Mouse (Mus musculus) limb, embryonic 15.5 days (tissue): Measurements from ENCODE around the gene Dock2. TPM values are rescaled to one million over a fixed set of nuclear protein-coding genes. Genes with fewer than 3 reads are reported as not detected.

Source experiments
- ATAC-seq: fragments of 200-750 bp; cut with Nextera tagmentation; 2 replicates; pipeline ENCODE4 v1.8.0; 2017; ENCODE audit warnings: low read depth, moderate TSS enrichment; ENCODE audit not compliant: insufficient number of reproducible peaks, low FRiP score, low TSS enrichment
- H3K27ac ChIP-seq: fragments of 300-500 bp; sonication (generic); 2 replicates; pipeline ENCODE4 v1.5.1; 2015; ENCODE audit warnings: moderate library complexity, mild to moderate bottlenecking, inconsistent platforms
- H3K27me3 ChIP-seq: fragments of 300-500 bp; sonication (generic); 2 replicates; pipeline ENCODE4 v1.6.1; 2015; ENCODE audit warnings: inconsistent platforms
- H3K36me3 ChIP-seq: fragments of 300-500 bp; sonication (generic); 2 replicates; pipeline ENCODE4 v1.6.1; 2015; ENCODE audit warnings: inconsistent platforms
- H3K4me1 ChIP-seq: fragments of 300-500 bp; sonication (generic); 2 replicates; pipeline ENCODE4 v1.6.1; 2015; ENCODE audit warnings: inconsistent platforms
- H3K4me2 ChIP-seq: fragments of 300-500 bp; sonication (generic); 2 replicates; pipeline ENCODE4 v1.6.1; 2015; ENCODE audit warnings: mild to moderate bottlenecking, inconsistent platforms
- H3K4me3 ChIP-seq: fragments of 300-500 bp; sonication (generic); 2 replicates; pipeline ENCODE4 v1.5.1; 2015; ENCODE audit warnings: mild to moderate bottlenecking, inconsistent platforms
- H3K9ac ChIP-seq: fragments of 300-500 bp; sonication (generic); 2 replicates; pipeline ENCODE4 v1.6.1; 2015; ENCODE audit warnings: inconsistent platforms
- H3K9me3 ChIP-seq: fragments of 300-500 bp; sonication (generic); 2 replicates; pipeline ENCODE4 v1.6.1; 2016; ENCODE audit warnings: inconsistent platforms
- WGBS: fragments of 180-500 bp; shearing (Covaris S2); methylation state at CpG from one replicate; pipeline ENCODE4 v1.1.7; 2015; 5-methylcytosine and 5-hydroxymethylcytosine counted together
- polyA plus RNA-seq: library from polyadenylated mRNA; unstranded; fragments of >200 nt; fragmentation: Nextera tagmentation; extraction: Ambion mirVana; gene quantifications from 2 replicates; pipeline ENCODE4 v1.2.1, GENCODE M21; 2015

The Dock2 gene
- polyA plus RNA-seq, 1 experiment from 2014 or later, result 2.6 TPM

DNA sequence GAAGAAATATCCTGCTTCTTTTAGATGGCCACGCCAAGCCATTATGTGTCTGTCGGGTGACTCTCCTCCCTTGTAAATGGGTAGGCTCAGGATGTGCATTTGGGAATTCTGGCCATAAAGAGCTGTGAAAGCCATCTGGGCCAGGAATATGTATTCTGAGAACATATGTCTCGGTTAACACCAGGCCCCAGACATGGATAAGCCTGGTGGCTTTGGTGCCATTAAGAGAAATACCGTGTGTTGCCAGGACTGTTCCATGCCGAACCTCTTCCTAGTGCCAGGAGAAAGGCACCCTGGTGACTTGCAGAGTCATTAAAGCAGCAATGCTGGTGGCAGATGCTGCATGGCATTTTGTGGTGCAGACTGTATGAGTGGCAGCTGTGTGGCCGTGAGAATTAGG, 406.0 kb downstream of the Dock2 start:
- no peaks in the 10 kb centered on the region for H3K4me1 ChIP-seq
- H3K4me3 ChIP-seq, result no peak overlapping the region
- H3K9ac ChIP-seq, result no peak overlapping the region
- no peaks in the 10 kb centered on the region for H3K9me3 ChIP-seq
- WGBS, result 38% methylated on average over 6 of the region's 6 CpGs
- no peaks in the 10 kb centered on the region for H3K36me3 ChIP-seq
- no peak overlapping the region for H3K27ac ChIP-seq
- 0 out of 2 replicates have a peak, but pooled peaks cover 2% of the 10 kb centered on the region for H3K27me3 ChIP-seq
- no peak overlapping the region for H3K4me2 ChIP-seq
- no peak for ATAC-seq

GRCm38 (mm10) chr11:34375557-34375956, 408.1 kb downstream of the Dock2 start:
- H3K27ac ChIP-seq, result no peak overlapping the region
- no peak overlapping the region for H3K9ac ChIP-seq
- H3K36me3 ChIP-seq, result no peaks in the 10 kb centered on the region
- H3K27me3 ChIP-seq, result 0 out of 2 replicates have a peak, but pooled peaks cover 2% of the 10 kb centered on the region
- H3K4me1 ChIP-seq, result no peaks in the 10 kb centered on the region
- H3K4me3 ChIP-seq, result no peak overlapping the region
- no peaks in the 10 kb centered on the region for H3K9me3 ChIP-seq
- ATAC-seq, result no peak
- WGBS, result 72% methylated on average over 1 of the region's 1 CpGs
- H3K4me2 ChIP-seq, result no peak overlapping the region

- Histone ChIP-seq H3K9me3 (no peaks in the 10 kb centered on the region), H3K36me3 (no peaks in the 10 kb centered on the region), H3K4me1 (no peaks in the 10 kb centered on the region), H3K4me3 (no peak overlapping the region), H3K27me3 (no peaks in the 10 kb centered on the region), H3K27ac (no peak overlapping the region), H3K9ac (no peak overlapping the region), H3K4me2 (no peak overlapping the region)
- 83% methylated on average over 4 of the region's 4 CpGs for WGBS
- ATAC-seq, result no peak
These were observed 411.5 kb downstream of the Dock2 start for GRCm38 (mm10) chr11:34372224-34372623.

GRCm38 (mm10) chr11:34356109-34356508, 427.6 kb downstream of the Dock2 start:
- H3K4me2 ChIP-seq, result no peak overlapping the region
- no peak overlapping the region for H3K27ac ChIP-seq
- 51% methylated on average over 2 of the region's 2 CpGs for WGBS
- no peak for ATAC-seq
- H3K4me1 ChIP-seq, result no peaks in the 10 kb centered on the region
- H3K9ac ChIP-seq, result no peak overlapping the region
- no peaks in the 10 kb centered on the region for H3K9me3 ChIP-seq
- H3K4me3 ChIP-seq, result no peak overlapping the region
- no peaks in the 10 kb centered on the region for H3K27me3 ChIP-seq
- H3K36me3 ChIP-seq, result no peaks in the 10 kb centered on the region

DNA sequence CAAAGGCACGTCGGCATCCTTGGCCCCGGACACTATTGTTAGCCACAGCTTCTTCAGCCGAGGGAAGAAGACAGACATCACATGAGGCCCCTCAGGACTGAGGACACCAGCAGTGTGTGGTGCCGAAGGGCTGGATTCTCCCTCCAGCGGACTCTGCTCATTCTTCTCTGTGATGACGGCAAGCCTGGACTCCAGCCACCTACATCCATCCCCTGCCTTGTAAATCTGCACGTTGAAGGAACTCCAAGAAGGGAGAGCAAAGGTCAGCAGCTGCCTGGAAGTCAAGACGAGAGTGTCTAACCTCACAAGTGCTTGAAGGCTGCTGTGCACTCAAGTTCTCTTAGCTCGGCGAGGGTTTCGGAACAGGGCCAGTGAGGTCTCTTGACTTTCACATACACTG, 428.3 kb downstream of the Dock2 start:
- H3K27me3 ChIP-seq, result no peaks in the 10 kb centered on the region
- no peak overlapping the region for H3K4me3 ChIP-seq
- no peak overlapping the region for H3K27ac ChIP-seq
- H3K36me3 ChIP-seq, result no peaks in the 10 kb centered on the region
- H3K9ac ChIP-seq, result no peak overlapping the region
- H3K4me1 ChIP-seq, result no peaks in the 10 kb centered on the region
- H3K4me2 ChIP-seq, result no peak overlapping the region
- WGBS, result 56% methylated on average over 12 of the region's 12 CpGs
- no peaks in the 10 kb centered on the region for H3K9me3 ChIP-seq
- no peak for ATAC-seq

DNA sequence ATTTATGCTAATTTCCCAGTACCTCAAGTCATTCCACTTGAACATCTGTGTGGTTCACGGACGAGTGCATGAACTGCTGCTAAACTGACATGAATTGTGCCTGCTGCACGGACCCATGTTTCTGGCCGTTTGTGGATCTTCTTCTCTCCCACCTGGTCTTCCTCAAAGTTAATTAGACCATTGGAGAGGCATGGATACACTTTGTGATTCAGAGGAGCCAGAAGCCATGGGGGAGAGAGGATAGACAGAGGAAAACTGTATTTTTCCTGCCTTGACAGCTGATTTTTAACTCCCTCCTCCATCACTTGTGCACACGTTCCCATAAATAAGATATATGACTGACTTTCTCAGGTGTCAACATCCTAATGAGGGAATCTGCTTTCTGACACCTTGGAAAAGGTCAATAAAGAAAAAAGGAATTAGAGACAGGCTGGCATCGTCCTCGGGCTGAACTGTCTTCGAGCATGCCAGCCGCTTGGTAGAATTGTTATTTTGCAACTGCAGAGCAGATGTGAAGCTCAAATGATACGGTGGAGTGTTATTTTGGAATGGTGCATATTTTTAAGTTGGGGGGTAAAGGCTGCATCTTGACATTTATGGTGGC, 434.1 kb downstream of the Dock2 start:
- 61% methylated on average over 10 of the region's 10 CpGs for WGBS
- no peak overlapping the region for H3K9ac ChIP-seq
- H3K27me3 ChIP-seq, result no peaks in the 10 kb centered on the region
- H3K9me3 ChIP-seq, result no peaks in the 10 kb centered on the region
- peaks cover 19% of the 10 kb centered on the region for H3K4me1 ChIP-seq
- no peak overlapping the region for H3K4me2 ChIP-seq
- no peak overlapping the region for H3K27ac ChIP-seq
- no peak overlapping the region for H3K4me3 ChIP-seq
- H3K36me3 ChIP-seq, result no peaks in the 10 kb centered on the region
- no peak for ATAC-seq

DNA sequence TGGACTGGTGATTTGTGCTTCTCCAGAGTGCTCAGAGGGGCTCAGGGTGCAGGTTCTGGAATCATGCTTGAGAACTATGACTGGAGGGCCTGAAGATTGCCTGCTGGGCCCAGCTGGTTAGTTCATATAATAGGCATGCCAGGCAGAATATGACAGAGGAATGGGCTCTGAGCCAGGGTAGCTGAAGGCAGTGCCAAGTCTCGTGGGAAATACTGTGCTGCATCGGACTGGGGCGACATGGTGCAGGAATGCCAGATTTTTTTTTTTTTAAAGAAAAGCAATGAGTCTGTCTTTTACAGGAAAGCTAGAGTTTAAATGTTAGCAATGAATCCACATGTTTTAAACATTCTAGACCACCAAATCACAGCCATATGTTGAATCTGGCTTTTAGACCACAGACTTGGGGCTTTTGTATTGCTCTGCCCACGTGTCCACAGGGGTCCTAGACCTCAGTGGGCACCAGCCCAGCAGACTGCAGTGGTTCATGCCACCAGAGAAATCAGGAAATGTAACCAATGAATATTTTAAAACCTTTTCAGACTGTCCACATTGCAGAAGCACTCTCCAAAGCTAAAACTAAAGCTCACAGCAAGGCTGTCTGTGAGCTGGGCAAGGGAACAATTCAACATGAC, 435.3 kb downstream of the Dock2 start:
- 13% methylated on average over 4 of the region's 4 CpGs for whole genome bisulfite sequencing
- no peak overlapping the region for H3K4me3 ChIP-seq
- H3K4me2 ChIP-seq, result no peak overlapping the region
- no peak overlapping the region for H3K9ac ChIP-seq
- no peaks in the 10 kb centered on the region for H3K9me3 ChIP-seq
- ATAC-seq, result no peak
- H3K27ac ChIP-seq, result peak overlapping the region; percentile 68
- peaks cover 27% of the 10 kb centered on the region for H3K4me1 ChIP-seq
- no peaks in the 10 kb centered on the region for H3K36me3 ChIP-seq
- no peaks in the 10 kb centered on the region for H3K27me3 ChIP-seq

GRCm38 (mm10) chr11:34344310-34344709, 439.4 kb downstream of the Dock2 start:
- no peak for ATAC-seq
- Histone ChIP-seq H3K27me3 (no peaks in the 10 kb centered on the region), H3K27ac (no peak overlapping the region), H3K4me2 (no peak overlapping the region), H3K36me3 (no peaks in the 10 kb centered on the region), H3K9ac (no peak overlapping the region), H3K4me1 (peaks cover 25% of the 10 kb centered on the region), H3K4me3 (no peak overlapping the region), H3K9me3 (no peaks in the 10 kb centered on the region)
- WGBS, result 52% methylated on average over 5 of the region's 5 CpGs

DNA sequence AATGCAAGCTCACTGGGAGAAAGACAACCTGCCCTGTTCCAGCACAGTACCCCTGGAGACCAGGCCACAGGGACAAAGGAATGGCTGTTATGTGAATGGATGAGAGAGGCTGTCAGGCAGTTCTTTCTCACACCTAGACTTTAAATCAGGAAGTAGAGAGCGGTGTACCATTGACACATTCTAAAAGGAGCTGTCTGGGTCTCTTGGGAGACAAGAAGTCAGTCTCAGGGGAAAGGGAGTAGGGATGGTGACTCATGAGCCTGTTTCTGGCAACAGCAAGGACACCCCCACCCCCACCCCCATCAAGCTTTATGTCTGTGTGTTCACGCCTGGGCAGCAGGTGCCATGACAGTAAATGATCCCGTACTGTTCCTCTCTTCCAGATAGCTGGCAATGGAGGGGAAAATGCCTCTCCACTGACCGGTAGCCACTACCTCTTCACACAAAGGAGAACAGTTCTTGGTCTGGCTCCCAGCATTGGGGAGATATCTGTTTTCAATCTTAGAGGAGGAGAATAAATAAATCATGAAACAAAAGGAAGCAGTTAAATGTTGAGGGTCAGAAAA, 439.9 kb downstream of the Dock2 start:
- Histone ChIP-seq H3K4me3 (no peak overlapping the region), H3K9ac (no peak overlapping the region), H3K36me3 (no peaks in the 10 kb centered on the region), H3K4me2 (no peak overlapping the region), H3K27ac (no peak overlapping the region), H3K9me3 (no peaks in the 10 kb centered on the region), H3K4me1 (peaks cover 21% of the 10 kb centered on the region), H3K27me3 (no peaks in the 10 kb centered on the region)
- WGBS, result 51% methylated on average over 4 of the region's 4 CpGs
- no peak for ATAC-seq

GRCm38 (mm10) chr11:34339693-34340092, 444.0 kb downstream of the Dock2 start:
- no peak for ATAC-seq
- H3K27me3 ChIP-seq, result no peaks in the 10 kb centered on the region
- no peak overlapping the region for H3K4me3 ChIP-seq
- no peaks in the 10 kb centered on the region for H3K9me3 ChIP-seq
- H3K36me3 ChIP-seq, result no peaks in the 10 kb centered on the region
- H3K9ac ChIP-seq, result no peak overlapping the region
- no peak overlapping the region for H3K4me2 ChIP-seq
- H3K4me1 ChIP-seq, result peaks cover 14% of the 10 kb centered on the region; the same call in 1 of the 2 replicates
- no peak overlapping the region for H3K27ac ChIP-seq
- WGBS, result 68% methylated on average over 5 of the region's 5 CpGs

DNA sequence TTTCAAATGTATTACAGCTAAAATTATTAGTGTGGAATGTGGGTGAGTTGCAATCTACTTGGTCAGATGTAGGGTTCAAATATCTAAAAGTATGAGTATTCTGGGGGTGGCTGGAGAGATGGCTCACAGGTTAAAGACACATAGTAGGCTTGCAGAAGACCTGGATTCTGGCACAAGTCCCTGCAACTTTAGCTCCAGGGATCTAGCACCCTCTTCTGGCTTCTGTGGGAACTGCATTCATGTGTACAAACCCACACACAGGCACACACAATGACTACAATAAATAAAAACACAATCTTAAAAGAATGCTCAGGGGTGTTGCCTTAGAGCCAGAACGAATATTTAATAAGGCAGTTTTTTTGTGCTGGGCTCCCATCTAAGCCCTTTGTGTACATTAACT, 445.8 kb downstream of the Dock2 start:
- WGBS, result 59% methylated on average over 1 of the region's 1 CpGs
- H3K4me2 ChIP-seq, result no peak overlapping the region
- no peak overlapping the region for H3K4me3 ChIP-seq
- 0 out of 2 replicates have a peak, but pooled peaks cover 5% of the 10 kb centered on the region for H3K4me1 ChIP-seq
- H3K9ac ChIP-seq, result no peak overlapping the region
- no peaks in the 10 kb centered on the region for H3K9me3 ChIP-seq
- H3K27me3 ChIP-seq, result no peaks in the 10 kb centered on the region
- no peak for ATAC-seq
- no peaks in the 10 kb centered on the region for H3K36me3 ChIP-seq
- no peak overlapping the region for H3K27ac ChIP-seq

DNA sequence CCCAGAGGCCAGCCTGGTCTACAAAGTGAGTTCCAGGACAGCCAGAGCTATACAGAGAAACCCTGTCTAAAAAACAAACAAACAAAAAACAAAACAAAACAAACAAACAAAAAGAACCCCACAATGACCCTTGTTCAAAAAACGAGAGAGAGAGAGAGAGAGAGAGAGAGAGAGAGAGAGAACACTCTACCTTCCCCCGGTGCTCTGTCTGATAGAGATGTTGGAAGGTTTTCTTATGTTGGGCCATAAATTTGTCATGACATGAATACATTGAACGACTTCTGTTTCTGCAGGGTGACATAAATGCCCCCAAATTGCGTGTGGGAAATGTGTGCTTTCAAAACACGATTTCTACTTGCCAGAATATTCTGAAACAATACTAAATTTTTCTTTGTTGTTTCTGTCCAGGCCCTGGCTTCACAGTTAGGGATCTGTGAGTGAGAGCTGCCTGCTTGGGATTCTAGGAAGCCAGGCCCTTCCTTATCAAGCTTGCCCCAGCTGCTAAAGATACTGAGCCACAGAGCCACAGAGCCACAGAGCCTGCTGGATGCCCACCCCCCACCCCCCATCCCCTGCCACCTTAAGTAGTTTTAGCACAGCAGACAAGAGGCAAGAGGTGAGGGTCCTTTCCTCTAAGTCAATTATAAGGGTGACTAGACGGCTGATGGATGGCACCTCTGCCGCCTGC, 451.2 kb downstream of the Dock2 start:
- Histone ChIP-seq H3K4me1 (no peaks in the 10 kb centered on the region), H3K27ac (no peak overlapping the region), H3K4me3 (no peak overlapping the region), H3K9ac (no peak overlapping the region), H3K36me3 (no peaks in the 10 kb centered on the region), H3K9me3 (no peaks in the 10 kb centered on the region), H3K27me3 (no peaks in the 10 kb centered on the region), H3K4me2 (no peak overlapping the region)
- no peak for ATAC-seq
- WGBS, result 54% methylated on average over 7 of the region's 7 CpGs
